Mouse (Mus musculus): ENCODE measurements around the gene Rnpepl1. TPM values are rescaled to one million over a fixed set of nuclear protein-coding genes. Genes with fewer than 3 reads are reported as not detected.
A peak's percentile ranks its signal among the peaks of the same experiment; 100 is the strongest.

The Rnpepl1 gene
- polyA plus RNA-seq, 1 experiment from 2014 or later, result 60.7 TPM

- Histone ChIP-seq H3K9ac (replicated peaks; ENCODE audit: low read depth) (no peak overlapping the region), H3K36me3 (ENCODE audit: insufficient read depth, low read length) (peaks cover 58% of the 10 kb centered on the region), H3K27ac (ENCODE audit: low read length) (no peak overlapping the region), H3K4me2 (replicated peaks; ENCODE audit: low read depth, low read length) (no peak overlapping the region), H3K4me1 (ENCODE audit: insufficient read depth, low read depth, low read length) (no peaks in the 10 kb centered on the region), H3K27me3 (replicated peaks; ENCODE audit: insufficient read depth, low read length) (no peaks in the 10 kb centered on the region), H3K4me3 (ENCODE audit: low read depth, low read length) (no peak overlapping the region), H3K9me3 (ENCODE audit: low read length) (no peaks in the 10 kb centered on the region)
- DNase-seq (ENCODE audit: low spot score) (no peak), ATAC-seq (no peak)
- 98% methylated on average over 11 of the region's 11 CpGs for whole genome bisulfite sequencing
- TF ChIP-seq EP300 (IDR thresholded peaks at IDR 0.05), result no peak
- TF ChIP-seq CTCF (IDR thresholded peaks at IDR 0.05), result no peak
Measured at GRCm38 (mm10) chr1:92919151-92919550, 8.6 kb downstream of the Rnpepl1 start.

GRCm38 (mm10) chr1:92919775-92920174 lies 9.2 kb downstream of the Rnpepl1 start:
- WGBS, result 62% methylated on average over 10 of the region's 12 CpGs
- TF ChIP-seq CTCF (IDR thresholded peaks at IDR 0.05), result no peak
- TF ChIP-seq EP300 (IDR thresholded peaks at IDR 0.05), result no peak
- Histone ChIP-seq H3K27me3 (replicated peaks; ENCODE audit: insufficient read depth, low read length) (no peaks in the 10 kb centered on the region), H3K27ac (ENCODE audit: low read length) (no peak overlapping the region), H3K36me3 (ENCODE audit: insufficient read depth, low read length) (peaks cover 54% of the 10 kb centered on the region), H3K4me2 (replicated peaks; ENCODE audit: low read depth, low read length) (no peak overlapping the region), H3K9me3 (ENCODE audit: low read length) (no peaks in the 10 kb centered on the region), H3K4me3 (ENCODE audit: low read depth, low read length) (no peak overlapping the region), H3K4me1 (ENCODE audit: insufficient read depth, low read depth, low read length) (no peaks in the 10 kb centered on the region), H3K9ac (replicated peaks; ENCODE audit: low read depth) (no peak overlapping the region)
- DNase-seq (ENCODE audit: low spot score), result no peak
- 0 out of 2 replicates have a peak, but pooled peaks have one; percentile 29 for ATAC-seq

- Histone ChIP-seq H3K4me1 (ENCODE audit: insufficient read depth, low read depth, low read length) (no peaks in the 10 kb centered on the region), H3K4me3 (ENCODE audit: low read depth, low read length) (no peak overlapping the region), H3K9me3 (ENCODE audit: low read length) (no peaks in the 10 kb centered on the region), H3K36me3 (ENCODE audit: insufficient read depth, low read length) (peaks cover 46% of the 10 kb centered on the region), H3K27me3 (replicated peaks; ENCODE audit: insufficient read depth, low read length) (no peaks in the 10 kb centered on the region), H3K27ac (ENCODE audit: low read length) (no peak overlapping the region), H3K4me2 (replicated peaks; ENCODE audit: low read depth, low read length) (no peak overlapping the region), H3K9ac (replicated peaks; ENCODE audit: low read depth) (no peak overlapping the region)
- DNase-seq (ENCODE audit: low spot score) (no peak), ATAC-seq (no peak)
- WGBS, result 77% methylated on average over 7 of the region's 7 CpGs
- no peak for TF ChIP-seq CTCF (IDR thresholded peaks at IDR 0.05)
- TF ChIP-seq EP300 (IDR thresholded peaks at IDR 0.05), result no peak
Measured at GRCm38 (mm10) chr1:92920474-92921200, 10.1 kb downstream of the Rnpepl1 start.

- 90% methylated on average over 4 of the region's 4 CpGs for WGBS
- TF ChIP-seq CTCF (IDR thresholded peaks at IDR 0.05) (no peak), EP300 (IDR thresholded peaks at IDR 0.05) (no peak)
- no peak for DNase-seq (ENCODE audit: low spot score)
- no peaks in the 10 kb centered on the region for H3K9me3 ChIP-seq (ENCODE audit: low read length)
- H3K27me3 ChIP-seq (replicated peaks; ENCODE audit: insufficient read depth, low read length), result no peaks in the 10 kb centered on the region
- no peak overlapping the region for H3K4me3 ChIP-seq (ENCODE audit: low read depth, low read length)
- H3K9ac ChIP-seq (replicated peaks; ENCODE audit: low read depth), result no peak overlapping the region
- H3K4me2 ChIP-seq (replicated peaks; ENCODE audit: low read depth, low read length), result no peak overlapping the region
- no peak overlapping the region for H3K27ac ChIP-seq (ENCODE audit: low read length)
- no peaks in the 10 kb centered on the region for H3K4me1 ChIP-seq (ENCODE audit: insufficient read depth, low read depth, low read length)
- ATAC-seq, result no peak
- peaks cover 41% of the 10 kb centered on the region for H3K36me3 ChIP-seq (ENCODE audit: insufficient read depth, low read length)
Measured at GRCm38 (mm10) chr1:92921496-92921895, 10.9 kb downstream of the Rnpepl1 start.

GRCm38 (mm10) chr1:92930171-92930706 lies 19.7 kb downstream of the Rnpepl1 start:
- WGBS, result 21% methylated on average over 1 of the region's 1 CpGs
- no peak for DNase-seq (ENCODE audit: low spot score)
- Histone ChIP-seq H3K27me3 (replicated peaks; ENCODE audit: insufficient read depth, low read length) (no peaks in the 10 kb centered on the region), H3K27ac (ENCODE audit: low read length) (no peak overlapping the region), H3K4me3 (ENCODE audit: low read depth, low read length) (no peak overlapping the region), H3K9ac (replicated peaks; ENCODE audit: low read depth) (no peak overlapping the region), H3K9me3 (ENCODE audit: low read length) (no peaks in the 10 kb centered on the region), H3K4me2 (replicated peaks; ENCODE audit: low read depth, low read length) (no peak overlapping the region), H3K4me1 (ENCODE audit: insufficient read depth, low read depth, low read length) (peaks cover 10% of the 10 kb centered on the region), H3K36me3 (ENCODE audit: insufficient read depth, low read length) (no peaks in the 10 kb centered on the region)
- TF ChIP-seq CTCF (IDR thresholded peaks at IDR 0.05) (no peak), EP300 (IDR thresholded peaks at IDR 0.05) (no peak)
- no peak for ATAC-seq

GRCm38 (mm10) chr1:92933611-92934010 lies 23.0 kb downstream of the Rnpepl1 start:
- WGBS, result 58% methylated on average over 4 of the region's 4 CpGs
- ATAC-seq, result no peak
- H3K36me3 ChIP-seq (ENCODE audit: insufficient read depth, low read length), result no peaks in the 10 kb centered on the region

More at GRCm38 (mm10) chr1:92933611-92934010, 23.0 kb downstream of the Rnpepl1 start:
- Histone ChIP-seq H3K9ac (replicated peaks; ENCODE audit: low read depth) (no peak overlapping the region), H3K4me2 (replicated peaks; ENCODE audit: low read depth, low read length) (peak overlapping the region; percentile 94), H3K9me3 (ENCODE audit: low read length) (no peaks in the 10 kb centered on the region), H3K4me3 (ENCODE audit: low read depth, low read length) (peak overlapping the region; percentile 66), H3K4me1 (ENCODE audit: insufficient read depth, low read depth, low read length) (peaks cover 11% of the 10 kb centered on the region), H3K27me3 (replicated peaks; ENCODE audit: insufficient read depth, low read length) (no peaks in the 10 kb centered on the region), H3K27ac (ENCODE audit: low read length) (peak overlapping the region; percentile 84)
- peak; percentile 15 for DNase-seq (ENCODE audit: low spot score)
- TF ChIP-seq EP300 (IDR thresholded peaks at IDR 0.05) (no peak), CTCF (IDR thresholded peaks at IDR 0.05) (no peak)
